Mouse (Mus musculus) stomach, postnatal 0 days (tissue): ENCODE results near the gene Terf2.

Experiments used
- CTCF ChIP-seq: IDR thresholded peaks from 2 replicates; pipeline ENCODE4 v1.5.1; 2016; ENCODE audit warnings: antibody characterized with exemption, low read depth, mild to moderate bottlenecking, moderate library complexity
- EP300 ChIP-seq: optimal IDR thresholded peaks from 2 replicates; pipeline ENCODE3; 2016; ENCODE audit warnings: antibody characterized with exemption

GRCm38 (mm10) chr8:107110629-107111330 lies 14.4 kb upstream of the Terf2 start:
- TF ChIP-seq CTCF (no peak), EP300 (no peak)
